Mouse (Mus musculus): ENCODE results near the gene Tesk1. TPM values are rescaled to one million over a fixed set of nuclear protein-coding genes. Genes with fewer than 3 reads are reported as not detected.

The Tesk1 gene
- total RNA-seq, 1 experiment from 2014 or later = 17.6 TPM

Other genes with a start within 250 kb of the Tesk1 start
- gene Atp8b5, start 174.8 kb upstream of the Tesk1 start, total RNA-seq (2017) = 0.79 and 3.6 TPM in 2 replicates
- gene Rusc2, start 60.0 kb upstream of the Tesk1 start, total RNA-seq (2017) = 2.8 and 4.8 TPM in 2 replicates
- not detected in 2 replicates for gene Fam166b, start 12.8 kb upstream of the Tesk1 start, total RNA-seq (2017)
- gene Cd72, start 12.7 kb downstream of the Tesk1 start, total RNA-seq (2017) = 91.6 and 153 TPM in 2 replicates
- gene Sit1, start 41.8 kb downstream of the Tesk1 start, total RNA-seq (2017) = not detected in 2 replicates
- 45.7 and 55.6 TPM in 2 replicates for gene Ccdc107, start 51.0 kb downstream of the Tesk1 start, total RNA-seq (2017)
- 66.5 and 76.9 TPM in 2 replicates for gene Arhgef39, start 57.8 kb downstream of the Tesk1 start, total RNA-seq (2017)
- gene Car9, start 65.0 kb downstream of the Tesk1 start, total RNA-seq (2017) = 2.4 and 10.6 TPM in 2 replicates
- 18.6 and 28.2 TPM in 2 replicates for gene Tpm2, start 81.8 kb downstream of the Tesk1 start, total RNA-seq (2017)
- 76.7 and 97.5 TPM in 2 replicates for gene Creb3, start 120.4 kb downstream of the Tesk1 start, total RNA-seq (2017)
- 306 and 337 TPM in 2 replicates for gene Tln1, start 120.8 kb downstream of the Tesk1 start, total RNA-seq (2017)
- 13.6 and 41.0 TPM in 2 replicates for gene Rgp1, start 136.8 kb downstream of the Tesk1 start, total RNA-seq (2017)
- gene Gba2, start 136.9 kb downstream of the Tesk1 start, total RNA-seq (2017) = 11.9 and 19.9 TPM in 2 replicates
- 0.40 TPM in 1 of 2 replicates, not detected in the other for gene Msmp, start 142.6 kb downstream of the Tesk1 start, total RNA-seq (2017)
- 4.2 and 7.2 TPM in 2 replicates for gene Npr2, start 190.0 kb downstream of the Tesk1 start, total RNA-seq (2017)
- not detected in 2 replicates for gene Spag8, start 211.7 kb downstream of the Tesk1 start, total RNA-seq (2017)
- gene Hint2, start 214.5 kb downstream of the Tesk1 start, total RNA-seq (2017) = 61.0 and 88.4 TPM in 2 replicates
- gene Tmem8b, start 227.0 kb downstream of the Tesk1 start, total RNA-seq (2017) = 1.3 and 1.8 TPM in 2 replicates
- gene Fam221b, start 227.2 kb downstream of the Tesk1 start, total RNA-seq (2017) = 0.44 and 0.50 TPM in 2 replicates

All from hematopoietic stem cell, adult 5-6 weeks (primary cell).